Mouse (Mus musculus) bone marrow macrophage, adult 2 months (primary cell): ENCODE measurements around the gene Rab3d.

Experiments
- CTCF ChIP-seq: IDR thresholded peaks from 2 replicates; pipeline ENCODE4 v1.5.1; 2012; ENCODE audit warnings: low read depth, mild to moderate bottlenecking, low read length, moderate library complexity
- POLR2A ChIP-seq: IDR thresholded peaks from 2 replicates; pipeline ENCODE4 v1.6.1; 2012; ENCODE audit warnings: mild to moderate bottlenecking, low read depth, low read length, borderline replicate concordance

DNA sequence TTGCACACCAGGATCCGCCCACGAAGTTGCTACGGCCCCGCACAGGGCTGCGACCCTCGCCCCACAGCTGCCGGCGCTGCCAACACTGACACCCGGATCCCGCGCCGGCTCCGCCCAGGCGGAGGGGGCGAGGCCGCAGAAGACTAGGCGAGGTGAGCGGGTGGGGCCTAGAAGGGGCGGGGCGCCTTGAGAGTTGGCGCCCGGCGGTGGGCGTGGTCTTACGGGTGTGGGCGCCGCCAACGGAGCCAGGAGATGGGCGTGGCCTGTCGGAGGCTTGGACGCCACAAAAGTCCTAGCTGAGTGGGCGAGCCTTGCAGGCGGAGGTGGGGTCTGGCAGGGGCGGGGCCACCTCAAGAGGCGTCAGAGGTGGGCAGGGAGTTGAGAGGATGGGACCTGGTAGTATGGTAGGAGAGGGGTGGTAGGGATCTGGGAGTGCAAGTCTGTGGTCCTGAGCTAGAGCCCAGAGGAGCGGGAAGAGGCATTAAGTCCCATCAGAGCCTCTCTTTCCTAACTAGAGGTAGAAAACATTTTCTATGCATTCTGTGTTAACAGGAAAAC lies at the start of gene Rab3d:
- no peak for TF ChIP-seq POLR2A
- no peak for TF ChIP-seq CTCF
